Mouse (Mus musculus) spleen, adult 2 months (tissue): ENCODE measurements around the gene Hist1h2bj. TPM values are rescaled to one million over a fixed set of nuclear protein-coding genes. Genes with fewer than 3 reads are reported as not detected.

Source experiments
- DNase-seq, 2 experiments: peaks; one replicate each; pipeline versions ENCODE4 v3.0.0 to v3.0.0-alpha.2; 2012 to 2021; ENCODE audit warnings: low spot score in 2 of 2, low read depth in 1 of 2
- H3K27ac ChIP-seq: fragments of 200-500 bp; 2 replicates; pipeline ENCODE4 v1.5.1; 2012; ENCODE audit warnings: low read length, inconsistent platforms; ENCODE audit not compliant: insufficient read depth
- H3K27me3 ChIP-seq: fragments of 200-500 bp; 2 replicates; pipeline ENCODE4 v1.6.1; 2012; ENCODE audit warnings: mild to moderate bottlenecking, moderate library complexity, low read length, inconsistent platforms; ENCODE audit not compliant: control insufficient read depth, insufficient read depth
- H3K36me3 ChIP-seq: fragments of 200-500 bp; 2 replicates; pipeline ENCODE4 v1.6.1; 2012; ENCODE audit warnings: mild to moderate bottlenecking, low read length, inconsistent platforms; ENCODE audit not compliant: control insufficient read depth, insufficient read depth
- H3K4me1 ChIP-seq: fragments of 200-500 bp; 2 replicates; pipeline ENCODE4 v1.6.1; 2011; ENCODE audit warnings: inconsistent platforms; ENCODE audit not compliant: control insufficient read depth, insufficient read depth, insufficient read length
- H3K4me3 ChIP-seq: fragments of 200-500 bp; 2 replicates; pipeline ENCODE4 v1.5.1; 2011; ENCODE audit warnings: mild to moderate bottlenecking, inconsistent platforms; ENCODE audit not compliant: insufficient read depth, insufficient read length; ENCODE audit errors: extremely low read depth
- CTCF ChIP-seq: fragments of 200-500 bp; IDR thresholded peaks from 2 replicates; pipeline ENCODE4 v1.5.1; 2011; ENCODE audit warnings: mild to moderate bottlenecking, inconsistent platforms; ENCODE audit not compliant: insufficient read depth, insufficient read length, insufficient replicate concordance; ENCODE audit errors: extremely low read depth
- POLR2A ChIP-seq: fragments of 200-500 bp; IDR thresholded peaks from 2 replicates; pipeline ENCODE4 v1.6.1; 2011; ENCODE audit warnings: low read depth, low read length, inconsistent platforms
- WGBS: fragments of 180-500 bp; shearing (Covaris S2); methylation state at CpG from one replicate; pipeline ENCODE4 v1.1.7; 2018; 5-methylcytosine and 5-hydroxymethylcytosine counted together
- polyA plus RNA-seq: library from polyadenylated mRNA; depleted of rRNA; stranded (reverse); fragments of >200 nt; gene quantifications from 2 replicates; pipeline ENCODE4 v1.2.3, GENCODE M21; 2012

Hist1h2bj gene
- polyA plus RNA-seq, 1 experiment = 21.8 TPM

DNA sequence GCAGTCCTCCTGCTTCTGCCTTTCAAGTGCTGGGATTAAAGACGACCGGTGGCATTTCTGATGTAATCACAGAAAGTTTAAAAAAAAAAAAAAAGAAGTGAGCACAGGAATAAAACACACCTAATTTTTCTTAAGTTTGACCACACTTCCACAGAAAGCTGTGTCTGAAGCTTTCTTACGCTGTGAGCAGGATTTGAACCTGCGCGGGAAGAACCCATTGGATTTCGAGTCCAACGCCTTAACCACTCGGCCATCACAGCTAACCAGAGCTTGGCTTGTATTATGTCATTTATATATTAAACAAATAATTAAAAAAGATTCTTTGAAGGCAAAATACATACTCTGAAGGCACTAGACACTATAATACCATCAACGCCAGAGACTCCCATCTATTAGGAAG lies 20.8 kb upstream of the Hist1h2bj start:
- H3K27ac ChIP-seq = no peak overlapping the region
- no peaks in the 10 kb centered on the region for H3K36me3 ChIP-seq
- TF ChIP-seq POLR2A (no peak), CTCF (no peak)
- H3K4me3 ChIP-seq = peak overlapping the region; percentile 48; the same call in 1 of the 2 replicates
- peaks cover 2% of the 10 kb centered on the region for H3K4me1 ChIP-seq
- under 1% methylated on average over 9 of the region's 9 CpGs for WGBS
- 0 out of 2 replicates have a peak, but pooled peaks cover 1% of the 10 kb centered on the region for H3K27me3 ChIP-seq
- DNase-seq = peak; percentile 57 to 73

- Histone ChIP-seq H3K4me1 (peaks cover 2% of the 10 kb centered on the region), H3K27ac (0 out of 2 replicates have a peak overlapping the region, but pooled peaks have one; percentile 34), H3K27me3 (no peaks in the 10 kb centered on the region), H3K4me3 (peak overlapping the region; percentile 57), H3K36me3 (no peaks in the 10 kb centered on the region)
- peak; percentile 66 to 73 for DNase-seq
- 5% methylated on average over 35 of the region's 35 CpGs for WGBS
- TF ChIP-seq POLR2A (no peak), CTCF (no peak)
These were observed 16.7 kb upstream of the Hist1h2bj start for GRCm38 (mm10) chr13:22026058-22027031.

- DNase-seq = peak; percentile 81 to 88
- Histone ChIP-seq H3K27ac (peak overlapping the region; percentile 59; the same call in 1 of the 2 replicates), H3K27me3 (no peaks in the 10 kb centered on the region), H3K4me3 (peak overlapping the region; percentile 63), H3K36me3 (no peaks in the 10 kb centered on the region), H3K4me1 (peaks cover 2% of the 10 kb centered on the region)
- TF ChIP-seq POLR2A (no peak), CTCF (peak; percentile 89; the same call in 1 of the 2 replicates)
- WGBS = 2% methylated on average over 40 of the region's 40 CpGs
These were observed 14.1 kb upstream of the Hist1h2bj start for GRCm38 (mm10) chr13:22028673-22029460.

GRCm38 (mm10) chr13:22029928-22030327 lies 13.1 kb upstream of the Hist1h2bj start:
- TF ChIP-seq POLR2A (no peak), CTCF (no peak)
- Histone ChIP-seq H3K36me3 (no peaks in the 10 kb centered on the region), H3K4me1 (peaks cover 4% of the 10 kb centered on the region), H3K27ac (no peak overlapping the region), H3K4me3 (no peak overlapping the region), H3K27me3 (no peaks in the 10 kb centered on the region)
- WGBS = 82% methylated on average over 8 of the region's 8 CpGs
- DNase-seq = no peak

GRCm38 (mm10) chr13:22030493-22030892 lies 12.5 kb upstream of the Hist1h2bj start:
- Histone ChIP-seq H3K27me3 (no peaks in the 10 kb centered on the region), H3K4me1 (peaks cover 6% of the 10 kb centered on the region), H3K4me3 (no peak overlapping the region), H3K36me3 (no peaks in the 10 kb centered on the region), H3K27ac (no peak overlapping the region)
- no peak for DNase-seq
- 5% methylated on average over 4 of the region's 4 CpGs for whole genome bisulfite sequencing
- no peak for TF ChIP-seq CTCF

DNA sequence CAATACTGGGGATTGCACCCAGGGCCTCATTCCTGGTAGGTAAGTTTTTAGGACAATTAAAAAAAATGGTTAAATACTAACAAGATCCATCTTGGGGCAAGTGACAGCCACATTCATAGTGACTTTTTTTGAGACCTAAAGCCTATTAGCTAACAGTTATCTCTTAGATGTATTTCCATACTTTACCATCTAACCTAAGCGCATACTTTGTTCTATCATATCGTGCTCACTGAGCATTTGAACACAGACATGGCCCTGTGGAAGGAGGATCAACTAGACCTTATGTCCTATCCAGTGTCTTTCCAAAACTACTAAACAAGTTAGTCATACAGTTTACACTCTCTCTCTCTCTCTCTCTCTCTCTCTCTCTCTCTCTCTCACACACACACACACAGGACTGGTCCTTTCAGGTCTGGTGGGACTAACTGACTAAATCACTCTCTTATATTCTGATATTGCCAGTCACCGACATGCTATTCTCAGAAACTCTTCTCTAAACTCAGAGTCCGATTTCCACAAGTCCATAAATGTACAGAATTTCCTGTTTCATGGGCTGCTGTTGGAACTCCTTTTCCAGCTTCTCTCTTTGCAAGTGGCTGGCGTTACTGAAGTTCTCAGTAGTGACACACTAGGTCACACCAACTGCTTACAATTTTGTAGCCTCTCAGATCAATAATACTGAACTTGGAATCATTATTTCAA lies 9.1 kb upstream of the Hist1h2bj start:
- Histone ChIP-seq H3K4me3 (no peak overlapping the region), H3K27me3 (no peaks in the 10 kb centered on the region), H3K36me3 (no peaks in the 10 kb centered on the region), H3K27ac (no peak overlapping the region), H3K4me1 (peaks cover 3% of the 10 kb centered on the region; the same call in 1 of the 2 replicates)
- 57% methylated on average over 5 of the region's 5 CpGs for WGBS
- no peak for DNase-seq
- no peak for TF ChIP-seq POLR2A
- no peak for TF ChIP-seq CTCF
